Mouse (Mus musculus): ENCODE measurements at regions not wholly inside any gene's neighbourhood (a gene's known extent, or its start where the extent isn't known, plus 50 kb on each side); places are given as distances from the start of the nearest gene placed in this dataset.
A peak's percentile ranks its signal among the peaks of the same experiment; 100 is the strongest.

DNA sequence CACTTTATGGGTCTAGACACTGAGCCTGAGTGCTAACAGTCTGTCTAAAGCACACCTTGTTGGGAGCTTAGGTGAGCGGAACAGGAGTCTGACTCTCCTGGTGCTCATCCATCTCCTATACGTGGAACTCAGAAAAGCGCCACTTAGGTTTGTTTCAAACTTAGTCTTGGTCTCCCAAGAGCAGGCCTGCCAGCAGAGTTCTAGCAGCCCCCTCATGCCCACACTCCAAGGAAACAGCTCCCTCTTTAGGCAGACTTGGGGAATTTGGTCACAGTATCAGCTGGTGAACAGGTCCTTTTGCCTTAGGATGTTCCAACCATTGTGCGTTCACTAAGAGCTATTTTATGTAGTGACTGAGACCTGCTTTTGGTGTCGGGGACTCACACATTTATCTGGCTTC is 173.0 kb upstream of the Ado start:
- H3K4me3 ChIP-seq (ENCODE audit: low read length), result no peak overlapping the region
- no peaks in the 10 kb centered on the region for H3K36me3 ChIP-seq (ENCODE audit: control insufficient read depth, insufficient read depth, low read length)
- no peaks in the 10 kb centered on the region for H3K9me3 ChIP-seq (ENCODE audit: control insufficient read depth, low read length)
- ATAC-seq, result no peak
- 45% methylated on average over 5 of the region's 5 CpGs for WGBS
- H3K4me2 ChIP-seq (ENCODE audit: low read depth, low read length), result no peak overlapping the region
- H3K27ac ChIP-seq (ENCODE audit: low read length), result no peak overlapping the region
- H3K4me1 ChIP-seq (ENCODE audit: control insufficient read depth, insufficient read depth, low read length), result no peaks in the 10 kb centered on the region
- H3K27me3 ChIP-seq (replicated peaks; ENCODE audit: control insufficient read depth, insufficient read depth, low read length), result no peaks in the 10 kb centered on the region
- no peak overlapping the region for H3K9ac ChIP-seq (ENCODE audit: low read depth, low read length)

DNA sequence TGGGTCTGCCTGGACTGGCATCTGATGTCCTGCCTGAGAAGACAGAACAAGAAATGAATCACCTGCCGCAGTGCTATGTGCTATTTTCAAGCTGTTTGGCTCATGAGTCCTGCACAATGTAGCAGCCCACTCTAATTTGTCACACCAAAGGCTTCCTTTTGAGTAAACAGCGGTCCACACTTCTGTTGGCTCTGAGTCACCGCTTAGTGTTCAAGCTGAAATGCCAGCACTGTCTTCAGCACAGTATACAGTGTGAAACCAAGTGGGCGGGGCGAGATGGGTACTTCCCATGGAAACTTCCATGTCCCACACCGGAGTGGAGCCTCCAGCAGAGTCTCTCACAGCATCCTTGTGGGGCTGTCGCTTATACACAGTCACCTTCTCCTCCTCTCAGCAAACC is 168.8 kb upstream of the Ado start:
- Histone ChIP-seq H3K27me3 (replicated peaks; ENCODE audit: control insufficient read depth, insufficient read depth, low read length) (no peaks in the 10 kb centered on the region), H3K27ac (ENCODE audit: low read length) (no peak overlapping the region), H3K36me3 (ENCODE audit: control insufficient read depth, insufficient read depth, low read length) (no peaks in the 10 kb centered on the region), H3K9ac (ENCODE audit: low read depth, low read length) (no peak overlapping the region), H3K4me2 (ENCODE audit: low read depth, low read length) (no peak overlapping the region), H3K4me3 (ENCODE audit: low read length) (no peak overlapping the region), H3K9me3 (ENCODE audit: control insufficient read depth, low read length) (no peaks in the 10 kb centered on the region), H3K4me1 (ENCODE audit: control insufficient read depth, insufficient read depth, low read length) (no peaks in the 10 kb centered on the region)
- WGBS, result 71% methylated on average over 7 of the region's 7 CpGs
- ATAC-seq, result no peak

DNA sequence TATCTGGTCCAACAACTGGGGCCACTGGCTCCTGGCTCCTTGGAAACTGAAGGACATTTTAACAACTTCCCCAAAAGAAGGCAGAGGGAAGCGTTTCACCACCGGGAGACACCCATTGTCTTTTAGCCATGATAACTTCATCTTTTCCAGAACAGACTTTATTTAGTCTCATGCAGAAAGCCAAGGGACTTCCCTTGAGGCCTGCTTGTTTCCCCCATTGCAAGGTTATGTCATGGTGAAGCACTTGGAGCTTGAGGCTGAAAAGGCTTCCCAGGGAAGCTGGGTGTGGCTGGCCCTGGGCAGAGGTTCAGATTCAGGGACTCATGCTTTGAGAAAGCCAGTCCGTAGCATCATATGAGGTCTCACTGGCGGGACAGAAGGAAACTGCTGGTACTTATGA is 166.3 kb upstream of the Ado start:
- no peaks in the 10 kb centered on the region for H3K4me1 ChIP-seq (ENCODE audit: control insufficient read depth, insufficient read depth, low read length)
- no peak for ATAC-seq
- no peaks in the 10 kb centered on the region for H3K9me3 ChIP-seq (ENCODE audit: control insufficient read depth, low read length)
- H3K4me3 ChIP-seq (ENCODE audit: low read length), result no peak overlapping the region
- H3K9ac ChIP-seq (ENCODE audit: low read depth, low read length), result no peak overlapping the region
- H3K27ac ChIP-seq (ENCODE audit: low read length), result no peak overlapping the region
- no peaks in the 10 kb centered on the region for H3K27me3 ChIP-seq (replicated peaks; ENCODE audit: control insufficient read depth, insufficient read depth, low read length)
- H3K36me3 ChIP-seq (ENCODE audit: control insufficient read depth, insufficient read depth, low read length), result no peaks in the 10 kb centered on the region
- H3K4me2 ChIP-seq (ENCODE audit: low read depth, low read length), result no peak overlapping the region
- 87% methylated on average over 4 of the region's 4 CpGs for WGBS

DNA sequence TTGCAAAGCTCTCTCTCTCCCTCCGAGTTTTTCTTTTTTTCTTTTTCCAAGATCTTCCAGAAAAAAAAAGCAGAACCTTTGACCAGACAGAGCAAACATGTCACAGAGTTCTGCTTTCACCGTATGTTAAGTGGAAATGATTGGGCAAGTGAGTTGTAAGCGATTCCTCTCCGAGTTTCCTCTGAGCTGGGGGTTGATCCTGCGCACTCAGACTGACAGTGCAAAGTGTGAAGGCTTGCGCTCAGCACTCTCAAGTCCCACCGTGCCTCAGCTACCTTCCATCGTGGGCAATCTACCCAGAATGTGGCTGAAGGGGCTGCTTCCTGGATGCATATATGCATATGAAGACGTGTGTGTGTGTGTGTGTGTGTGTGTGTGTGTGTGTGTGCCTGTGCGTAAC is 164.3 kb upstream of the Ado start:
- Histone ChIP-seq H3K4me3 (ENCODE audit: low read length) (no peak overlapping the region), H3K36me3 (ENCODE audit: control insufficient read depth, insufficient read depth, low read length) (no peaks in the 10 kb centered on the region), H3K9ac (ENCODE audit: low read depth, low read length) (no peak overlapping the region), H3K9me3 (ENCODE audit: control insufficient read depth, low read length) (no peaks in the 10 kb centered on the region), H3K4me2 (ENCODE audit: low read depth, low read length) (no peak overlapping the region), H3K27me3 (replicated peaks; ENCODE audit: control insufficient read depth, insufficient read depth, low read length) (no peaks in the 10 kb centered on the region), H3K27ac (ENCODE audit: low read length) (no peak overlapping the region), H3K4me1 (ENCODE audit: control insufficient read depth, insufficient read depth, low read length) (no peaks in the 10 kb centered on the region)
- 79% methylated on average over 10 of the region's 10 CpGs for WGBS
- ATAC-seq, result no peak

DNA sequence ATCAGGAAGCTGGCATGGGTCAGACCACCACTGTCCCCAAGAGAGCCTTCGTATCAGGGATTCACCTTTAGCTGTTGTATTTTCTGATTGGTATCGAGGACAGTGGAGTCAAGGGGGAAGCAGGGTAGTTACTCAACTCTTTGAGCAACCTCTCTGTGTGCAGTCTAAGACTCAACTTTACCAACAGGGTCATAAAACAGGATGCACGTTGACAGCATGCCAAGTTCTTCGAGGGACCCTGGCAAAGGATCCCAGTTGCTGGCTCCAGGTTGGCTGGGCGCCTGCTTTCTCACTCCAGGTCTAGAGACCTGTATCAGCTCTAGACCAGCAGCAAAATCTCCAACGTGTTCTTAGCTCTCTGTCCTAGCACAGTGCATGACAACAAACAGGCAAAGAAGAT is 163.9 kb upstream of the Ado start:
- WGBS, result 64% methylated on average over 6 of the region's 6 CpGs
- Histone ChIP-seq H3K27ac (ENCODE audit: low read length) (no peak overlapping the region), H3K4me1 (ENCODE audit: control insufficient read depth, insufficient read depth, low read length) (no peaks in the 10 kb centered on the region), H3K9me3 (ENCODE audit: control insufficient read depth, low read length) (no peaks in the 10 kb centered on the region), H3K9ac (ENCODE audit: low read depth, low read length) (no peak overlapping the region), H3K4me2 (ENCODE audit: low read depth, low read length) (no peak overlapping the region), H3K27me3 (replicated peaks; ENCODE audit: control insufficient read depth, insufficient read depth, low read length) (no peaks in the 10 kb centered on the region), H3K4me3 (ENCODE audit: low read length) (no peak overlapping the region), H3K36me3 (ENCODE audit: control insufficient read depth, insufficient read depth, low read length) (no peaks in the 10 kb centered on the region)
- ATAC-seq, result no peak

DNA sequence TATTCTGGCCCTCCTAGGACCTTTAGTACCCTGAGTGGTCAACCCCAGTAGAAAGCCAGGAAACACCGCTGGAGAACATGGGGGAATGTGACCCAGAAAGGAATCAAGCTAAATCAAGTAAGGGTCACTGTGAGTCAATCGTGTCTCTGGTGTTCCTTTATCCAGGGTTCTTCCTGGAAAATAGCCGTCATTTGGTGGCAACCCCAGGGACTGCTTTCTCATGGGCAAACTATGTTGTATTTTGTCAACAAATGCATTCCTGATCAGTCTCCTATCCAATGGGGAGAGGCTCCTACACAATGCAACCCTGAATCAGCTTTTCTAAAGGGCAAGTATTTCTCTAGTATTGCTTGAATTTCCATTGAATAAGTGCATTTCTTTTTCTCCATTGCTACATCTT is 163.2 kb upstream of the Ado start:
- Histone ChIP-seq H3K4me2 (ENCODE audit: low read depth, low read length) (no peak overlapping the region), H3K27ac (ENCODE audit: low read length) (no peak overlapping the region), H3K9ac (ENCODE audit: low read depth, low read length) (no peak overlapping the region), H3K36me3 (ENCODE audit: control insufficient read depth, insufficient read depth, low read length) (no peaks in the 10 kb centered on the region), H3K4me1 (ENCODE audit: control insufficient read depth, insufficient read depth, low read length) (no peaks in the 10 kb centered on the region), H3K27me3 (replicated peaks; ENCODE audit: control insufficient read depth, insufficient read depth, low read length) (no peaks in the 10 kb centered on the region), H3K9me3 (ENCODE audit: control insufficient read depth, low read length) (no peaks in the 10 kb centered on the region), H3K4me3 (ENCODE audit: low read length) (no peak overlapping the region)
- ATAC-seq, result no peak
- WGBS, result 90% methylated on average over 3 of the region's 3 CpGs

DNA sequence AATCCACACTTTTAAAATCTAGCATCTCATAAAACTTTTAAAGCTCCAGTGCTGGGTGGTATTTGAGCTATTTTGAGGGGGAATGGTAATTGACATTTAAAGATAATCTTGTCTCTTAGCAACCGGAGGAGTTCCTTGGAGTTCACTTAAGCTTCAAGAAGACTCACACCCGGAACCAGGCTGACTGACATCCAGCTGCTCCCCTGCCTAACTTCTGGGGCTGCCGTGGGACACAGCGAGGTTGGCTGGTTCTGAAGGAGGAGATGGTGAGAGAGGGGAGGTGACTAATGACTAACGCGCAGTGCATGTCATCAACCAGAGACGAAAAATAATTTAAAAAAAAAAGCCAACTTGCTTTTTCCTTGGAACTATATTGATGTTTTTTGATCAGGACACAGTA is 157.7 kb upstream of the Ado start:
- Histone ChIP-seq H3K4me1 (ENCODE audit: control insufficient read depth, insufficient read depth, low read length) (no peaks in the 10 kb centered on the region), H3K9ac (ENCODE audit: low read depth, low read length) (no peak overlapping the region), H3K4me2 (ENCODE audit: low read depth, low read length) (no peak overlapping the region), H3K27ac (ENCODE audit: low read length) (no peak overlapping the region), H3K27me3 (replicated peaks; ENCODE audit: control insufficient read depth, insufficient read depth, low read length) (no peaks in the 10 kb centered on the region), H3K9me3 (ENCODE audit: control insufficient read depth, low read length) (no peaks in the 10 kb centered on the region), H3K4me3 (ENCODE audit: low read length) (no peak overlapping the region), H3K36me3 (ENCODE audit: control insufficient read depth, insufficient read depth, low read length) (no peaks in the 10 kb centered on the region)
- WGBS, result 70% methylated on average over 7 of the region's 7 CpGs
- no peak for ATAC-seq

DNA sequence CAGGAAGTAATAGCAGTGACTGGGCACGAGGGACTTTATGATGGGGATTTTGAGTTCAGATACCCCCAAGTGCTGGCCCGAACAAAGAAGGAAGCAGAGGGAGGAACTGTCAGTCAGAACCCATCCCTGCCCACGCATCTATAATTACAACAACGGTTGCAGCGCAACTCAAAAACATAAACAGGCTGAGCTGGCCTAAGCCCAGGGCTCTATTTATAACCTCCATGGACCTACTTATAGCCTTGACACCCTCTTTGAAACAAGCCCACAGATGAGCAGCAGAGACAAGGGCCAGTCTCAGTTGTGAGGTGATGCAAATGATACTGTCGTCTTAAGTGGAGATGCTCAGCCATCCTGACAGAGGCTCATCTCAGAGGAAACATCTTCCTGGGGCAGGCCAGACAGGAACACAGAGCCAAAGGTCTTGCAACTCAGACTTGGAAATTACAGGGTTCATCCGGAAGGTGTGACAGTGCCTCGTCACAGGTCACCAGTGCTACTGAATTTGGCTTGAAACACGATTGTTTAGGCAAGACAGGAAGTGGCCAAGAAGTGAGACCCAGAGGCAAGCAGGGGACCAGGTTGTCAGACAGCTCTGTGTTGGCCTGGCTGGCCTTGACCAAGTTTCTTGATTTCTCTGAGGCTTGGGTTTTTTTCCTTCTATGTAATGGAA is 154.2 kb upstream of the Ado start:
- H3K9ac ChIP-seq (ENCODE audit: low read depth, low read length), result no peak overlapping the region
- no peaks in the 10 kb centered on the region for H3K36me3 ChIP-seq (ENCODE audit: control insufficient read depth, insufficient read depth, low read length)
- H3K27me3 ChIP-seq (replicated peaks; ENCODE audit: control insufficient read depth, insufficient read depth, low read length), result no peaks in the 10 kb centered on the region
- H3K4me1 ChIP-seq (ENCODE audit: control insufficient read depth, insufficient read depth, low read length), result no peaks in the 10 kb centered on the region
- H3K9me3 ChIP-seq (ENCODE audit: control insufficient read depth, low read length), result no peaks in the 10 kb centered on the region
- 74% methylated on average over 9 of the region's 9 CpGs for WGBS
- no peak overlapping the region for H3K4me3 ChIP-seq (ENCODE audit: low read length)
- no peak overlapping the region for H3K27ac ChIP-seq (ENCODE audit: low read length)
- no peak for ATAC-seq
- no peak overlapping the region for H3K4me2 ChIP-seq (ENCODE audit: low read depth, low read length)

DNA sequence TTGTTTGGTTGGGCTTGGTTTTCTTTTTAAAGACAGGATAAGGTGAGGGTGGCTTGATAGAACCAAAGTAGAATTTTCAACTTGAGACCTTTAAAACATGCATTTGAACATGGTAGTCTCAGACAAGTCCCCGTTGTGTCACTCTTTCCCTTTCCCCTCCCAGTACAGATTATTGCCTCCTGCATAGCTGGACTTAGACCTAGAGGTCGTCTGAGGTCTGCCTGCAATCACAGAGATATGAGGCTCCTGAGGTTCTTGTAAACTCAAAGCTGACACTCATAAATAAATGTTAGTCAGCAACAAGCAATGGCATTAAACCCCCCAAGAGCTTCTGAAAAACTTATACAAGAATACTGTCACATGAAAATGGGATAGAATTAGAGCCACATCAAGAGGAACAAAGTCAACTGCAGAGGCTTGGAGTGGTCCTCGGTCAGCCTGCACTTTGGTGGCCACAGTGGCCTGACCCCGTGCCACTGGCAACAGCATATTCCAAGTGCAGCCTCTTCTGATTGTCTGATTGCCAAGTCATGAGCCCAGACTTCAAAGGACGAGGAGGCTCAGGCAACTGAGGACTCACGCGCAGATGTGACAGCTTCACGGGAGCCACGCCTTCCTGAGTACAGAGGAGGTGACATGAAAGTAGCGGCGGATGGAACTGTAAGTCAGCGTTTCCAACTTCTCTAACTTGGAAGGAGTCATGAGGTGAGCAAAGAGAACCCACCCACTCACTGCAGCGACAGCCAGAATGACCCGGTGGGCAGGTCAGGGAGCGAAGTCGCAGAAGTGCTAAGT is 148.8 kb upstream of the Ado start:
- WGBS, result 60% methylated on average over 16 of the region's 16 CpGs
- H3K27ac ChIP-seq (ENCODE audit: low read length), result no peak overlapping the region
- no peaks in the 10 kb centered on the region for H3K4me1 ChIP-seq (ENCODE audit: control insufficient read depth, insufficient read depth, low read length)
- H3K36me3 ChIP-seq (ENCODE audit: control insufficient read depth, insufficient read depth, low read length), result no peaks in the 10 kb centered on the region
- no peak overlapping the region for H3K4me2 ChIP-seq (ENCODE audit: low read depth, low read length)
- H3K9ac ChIP-seq (ENCODE audit: low read depth, low read length), result no peak overlapping the region
- H3K27me3 ChIP-seq (replicated peaks; ENCODE audit: control insufficient read depth, insufficient read depth, low read length), result no peaks in the 10 kb centered on the region
- 0 out of 2 replicates have a peak, but pooled peaks have one; percentile 55 for ATAC-seq
- H3K4me3 ChIP-seq (ENCODE audit: low read length), result no peak overlapping the region
- no peaks in the 10 kb centered on the region for H3K9me3 ChIP-seq (ENCODE audit: control insufficient read depth, low read length)
